Mouse (Mus musculus) neural tube, embryonic 11.5 days (tissue): ENCODE data around the gene Ccdc77. TPM values are rescaled to one million over a fixed set of nuclear protein-coding genes. Genes with fewer than 3 reads are reported as not detected.

ENCODE experiments used
- ATAC-seq: fragments of 200-750 bp; cut with Nextera tagmentation; 2 replicates; pipeline ENCODE4 v1.8.0; 2017; ENCODE audit warnings: moderate number of reproducible peaks, mild to moderate bottlenecking, moderate TSS enrichment, moderate library complexity; ENCODE audit not compliant: insufficient read depth, low FRiP score, low TSS enrichment
- DNase-seq: peaks from one replicate; pipeline ENCODE4 v3.0.0-alpha.2; 2015; ENCODE audit warnings: low spot score
- H3K27ac ChIP-seq: fragments of 300-500 bp; sonication (generic); 2 replicates; pipeline ENCODE4 v1.5.1; 2014; ENCODE audit warnings: low read depth, mild to moderate bottlenecking, low read length
- H3K27me3 ChIP-seq: fragments of 300-500 bp; sonication (generic); 2 replicates; pipeline ENCODE4 v1.6.1; 2014; ENCODE audit warnings: mild to moderate bottlenecking, low read length, mixed read lengths; ENCODE audit not compliant: control insufficient read depth, insufficient read depth
- H3K36me3 ChIP-seq: fragments of 300-500 bp; sonication (generic); 2 replicates; pipeline ENCODE4 v1.6.1; 2014; ENCODE audit warnings: mild to moderate bottlenecking, low read length, moderate library complexity, mixed read lengths; ENCODE audit not compliant: control insufficient read depth, insufficient read depth
- H3K4me1 ChIP-seq: fragments of 300-500 bp; sonication (generic); 2 replicates; pipeline ENCODE4 v1.6.1; 2014; ENCODE audit warnings: low read length, mixed read lengths; ENCODE audit not compliant: control insufficient read depth, insufficient read depth
- H3K4me2 ChIP-seq: fragments of 300-500 bp; sonication (generic); 2 replicates; pipeline ENCODE4 v1.6.1; 2014; ENCODE audit warnings: low read depth, mild to moderate bottlenecking, moderate library complexity
- H3K4me3 ChIP-seq: fragments of 300-500 bp; sonication (generic); 2 replicates; pipeline ENCODE4 v1.5.1; 2014; ENCODE audit warnings: low read depth, low read length
- H3K9ac ChIP-seq: fragments of 300-500 bp; sonication (generic); 2 replicates; pipeline ENCODE4 v1.6.1; 2014; ENCODE audit warnings: mild to moderate bottlenecking, low read length
- H3K9me3 ChIP-seq: fragments of 300-500 bp; sonication (generic); 2 replicates; pipeline ENCODE4 v1.6.1; 2016; ENCODE audit warnings: low read length; ENCODE audit not compliant: control insufficient read depth
- WGBS: fragments of 180-500 bp; shearing (Covaris S2); extraction: QIAGEN DNeasy Blood & Tissue Kit; methylation state at CpG from one replicate; pipeline ENCODE4 v1.1.7; 2014; 5-methylcytosine and 5-hydroxymethylcytosine counted together
- polyA plus RNA-seq: library from polyadenylated mRNA; unstranded; fragments of >200 nt; fragmentation: Nextera tagmentation; extraction: Ambion mirVana; gene quantifications from 2 replicates; pipeline ENCODE4 v1.2.1, GENCODE M21; 2014

Ccdc77 gene
- polyA plus RNA-seq, 1 experiment from 2014 or later: 22.5 TPM

GRCm38 (mm10) chr6:120320369-120320768, 43.8 kb downstream of the Ccdc77 start:
- DNase-seq (no peak), ATAC-seq (no peak)
- H3K36me3 ChIP-seq: no peaks in the 10 kb centered on the region
- no peaks in the 10 kb centered on the region for H3K4me1 ChIP-seq
- H3K4me2 ChIP-seq: no peak overlapping the region
- no peak overlapping the region for H3K27ac ChIP-seq
- WGBS: 75% methylated on average over 2 of the region's 2 CpGs
- H3K9ac ChIP-seq: no peak overlapping the region
- H3K9me3 ChIP-seq: no peaks in the 10 kb centered on the region
- no peak overlapping the region for H3K4me3 ChIP-seq
- H3K27me3 ChIP-seq: no peaks in the 10 kb centered on the region

DNA sequence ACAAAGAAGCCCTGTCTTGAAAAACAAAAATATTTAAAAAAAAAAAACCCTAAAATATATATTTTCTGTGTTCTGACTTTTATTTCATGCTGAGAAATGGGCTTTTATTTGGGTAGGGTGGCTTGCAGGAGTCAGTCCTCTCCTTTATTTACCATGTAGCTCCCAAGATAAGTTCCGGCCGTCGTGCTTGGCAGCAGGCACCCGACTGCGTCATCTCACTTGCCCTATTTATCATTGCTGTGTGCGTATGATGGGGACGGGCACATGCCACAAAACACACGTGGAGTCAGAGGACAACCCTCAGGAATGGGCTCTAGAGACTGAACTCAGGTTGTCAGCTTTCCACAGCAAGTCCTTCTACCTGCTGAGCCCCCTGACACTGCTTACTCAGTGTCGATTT, 45.0 kb downstream of the Ccdc77 start:
- no peaks in the 10 kb centered on the region for H3K36me3 ChIP-seq
- H3K27ac ChIP-seq: no peak overlapping the region
- DNase-seq (no peak), ATAC-seq (no peak)
- no peak overlapping the region for H3K4me3 ChIP-seq
- no peaks in the 10 kb centered on the region for H3K4me1 ChIP-seq
- 89% methylated on average over 9 of the region's 9 CpGs for WGBS
- H3K9ac ChIP-seq: no peak overlapping the region
- H3K9me3 ChIP-seq: no peaks in the 10 kb centered on the region
- no peaks in the 10 kb centered on the region for H3K27me3 ChIP-seq
- H3K4me2 ChIP-seq: no peak overlapping the region

GRCm38 (mm10) chr6:120318303-120318940, 45.8 kb downstream of the Ccdc77 start:
- Histone ChIP-seq H3K9me3 (no peaks in the 10 kb centered on the region), H3K27ac (no peak overlapping the region), H3K27me3 (no peaks in the 10 kb centered on the region), H3K4me2 (no peak overlapping the region), H3K4me1 (no peaks in the 10 kb centered on the region), H3K36me3 (no peaks in the 10 kb centered on the region), H3K9ac (no peak overlapping the region), H3K4me3 (no peak overlapping the region)
- 66% methylated on average over 11 of the region's 11 CpGs for WGBS
- ATAC-seq (no peak), DNase-seq (no peak)

- H3K36me3 ChIP-seq: no peaks in the 10 kb centered on the region
- no peak overlapping the region for H3K27ac ChIP-seq
- no peaks in the 10 kb centered on the region for H3K27me3 ChIP-seq
- DNase-seq (no peak), ATAC-seq (no peak)
- WGBS: 78% methylated on average over 5 of the region's 5 CpGs
- no peaks in the 10 kb centered on the region for H3K9me3 ChIP-seq
- no peak overlapping the region for H3K4me3 ChIP-seq
- no peak overlapping the region for H3K9ac ChIP-seq
- H3K4me2 ChIP-seq: no peak overlapping the region
- H3K4me1 ChIP-seq: no peaks in the 10 kb centered on the region
Observed at GRCm38 (mm10) chr6:120312443-120312842, 51.7 kb downstream of the Ccdc77 start.

GRCm38 (mm10) chr6:120309787-120310186, 54.4 kb downstream of the Ccdc77 start:
- H3K4me3 ChIP-seq: no peak overlapping the region
- H3K9ac ChIP-seq: no peak overlapping the region
- H3K9me3 ChIP-seq: no peaks in the 10 kb centered on the region
- H3K27me3 ChIP-seq: no peaks in the 10 kb centered on the region
- ATAC-seq: no peak
- no peak overlapping the region for H3K27ac ChIP-seq
- DNase-seq: no peak
- 62% methylated on average over 3 of the region's 3 CpGs for WGBS
- H3K4me2 ChIP-seq: no peak overlapping the region
- H3K4me1 ChIP-seq: no peaks in the 10 kb centered on the region
- H3K36me3 ChIP-seq: no peaks in the 10 kb centered on the region

DNA sequence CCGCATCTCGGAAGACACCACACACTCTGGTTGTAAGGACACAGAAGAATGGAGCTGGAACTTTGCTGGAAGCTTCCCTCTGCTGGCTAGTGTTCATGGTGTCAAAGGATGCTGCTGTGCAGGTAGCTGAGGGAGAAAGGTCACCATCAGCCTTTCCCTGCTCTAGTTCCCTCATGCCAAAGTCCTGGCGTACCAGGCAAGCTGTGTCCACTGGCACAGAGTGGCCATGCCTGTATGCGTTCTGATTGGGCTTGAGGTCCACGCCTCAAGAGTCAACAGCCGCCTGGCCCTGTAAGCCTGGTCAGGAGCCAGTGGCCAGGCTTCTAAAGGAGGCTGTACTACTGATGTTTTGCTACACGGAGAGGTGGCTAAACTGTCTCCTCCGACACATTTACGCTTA, 54.8 kb downstream of the Ccdc77 start:
- no peak overlapping the region for H3K9ac ChIP-seq
- no peak for ATAC-seq
- 71% methylated on average over 9 of the region's 9 CpGs for WGBS

DNA sequence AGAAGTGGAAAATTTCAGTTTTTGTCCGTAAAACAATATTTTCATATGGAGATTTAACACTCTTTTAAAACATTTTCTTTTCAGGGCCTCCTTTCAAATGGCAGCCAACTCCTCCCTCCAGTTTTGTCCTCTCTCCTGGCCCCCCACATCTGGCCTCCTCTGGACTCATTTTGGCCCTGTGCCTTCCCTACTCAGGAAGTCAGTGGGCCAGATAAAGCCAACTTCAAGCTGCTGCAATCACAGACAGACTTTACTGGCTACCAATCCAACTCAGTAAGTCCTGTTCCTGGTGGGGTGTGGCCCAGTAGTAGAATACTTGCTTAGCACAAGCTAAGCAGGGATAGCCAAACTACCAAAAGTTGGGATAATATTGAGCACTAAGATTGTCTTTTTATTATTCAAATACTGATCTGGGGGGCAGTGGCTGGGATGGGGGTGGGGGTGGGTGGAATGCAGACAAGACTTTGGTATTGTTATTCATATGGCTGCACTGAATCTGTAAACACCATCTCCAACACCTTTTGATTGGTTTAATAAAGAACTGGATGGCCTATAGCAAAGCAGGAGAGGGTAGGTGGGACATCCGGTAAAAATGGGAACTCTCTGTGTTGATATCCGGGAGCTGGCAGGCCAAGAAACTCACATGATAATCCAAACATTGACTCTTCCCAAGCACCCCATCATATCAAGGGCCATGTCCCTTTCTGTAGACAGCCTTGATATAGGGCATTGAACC, 57.1 kb downstream of the Ccdc77 start:
- H3K27me3 ChIP-seq: no peaks in the 10 kb centered on the region
- 81% methylated on average over 3 of the region's 3 CpGs for WGBS
- DNase-seq: no peak

More for the DNA sequence above, 54.8 kb downstream of the Ccdc77 start:
- H3K4me1 ChIP-seq: no peaks in the 10 kb centered on the region
- no peaks in the 10 kb centered on the region for H3K36me3 ChIP-seq
- DNase-seq: no peak
- no peak overlapping the region for H3K4me3 ChIP-seq
- H3K27ac ChIP-seq: no peak overlapping the region
- no peak overlapping the region for H3K4me2 ChIP-seq
- H3K9me3 ChIP-seq: no peaks in the 10 kb centered on the region
- no peaks in the 10 kb centered on the region for H3K27me3 ChIP-seq

GRCm38 (mm10) chr6:120302755-120303316, 61.3 kb downstream of the Ccdc77 start:
- 28% methylated on average over 16 of the region's 16 CpGs for WGBS
- H3K4me2 ChIP-seq: peak overlapping the region; percentile 24; the same call in 1 of the 2 replicates
- no peaks in the 10 kb centered on the region for H3K36me3 ChIP-seq
- no peaks in the 10 kb centered on the region for H3K9me3 ChIP-seq
- H3K4me1 ChIP-seq: no peaks in the 10 kb centered on the region
- no peaks in the 10 kb centered on the region for H3K27me3 ChIP-seq
- no peak overlapping the region for H3K27ac ChIP-seq
- DNase-seq (peak; percentile 13), ATAC-seq (no peak)
- H3K4me3 ChIP-seq: no peak overlapping the region
- 0 out of 2 replicates have a peak overlapping the region, but pooled peaks have one; percentile 29 for H3K9ac ChIP-seq

More for the DNA sequence above, 57.1 kb downstream of the Ccdc77 start:
- Histone ChIP-seq H3K36me3 (no peaks in the 10 kb centered on the region), H3K9ac (no peak overlapping the region), H3K27ac (no peak overlapping the region), H3K4me2 (no peak overlapping the region), H3K4me3 (no peak overlapping the region), H3K9me3 (no peaks in the 10 kb centered on the region), H3K4me1 (no peaks in the 10 kb centered on the region)
- no peak for ATAC-seq
